Mouse (Mus musculus): ENCODE measurements at regions not wholly inside any gene's neighbourhood (a gene's known extent, or its start where the extent isn't known, plus 50 kb on each side); places are given as distances from the start of the nearest gene placed in this dataset.
A peak's percentile ranks its signal among the peaks of the same experiment; 100 is the strongest.

DNA sequence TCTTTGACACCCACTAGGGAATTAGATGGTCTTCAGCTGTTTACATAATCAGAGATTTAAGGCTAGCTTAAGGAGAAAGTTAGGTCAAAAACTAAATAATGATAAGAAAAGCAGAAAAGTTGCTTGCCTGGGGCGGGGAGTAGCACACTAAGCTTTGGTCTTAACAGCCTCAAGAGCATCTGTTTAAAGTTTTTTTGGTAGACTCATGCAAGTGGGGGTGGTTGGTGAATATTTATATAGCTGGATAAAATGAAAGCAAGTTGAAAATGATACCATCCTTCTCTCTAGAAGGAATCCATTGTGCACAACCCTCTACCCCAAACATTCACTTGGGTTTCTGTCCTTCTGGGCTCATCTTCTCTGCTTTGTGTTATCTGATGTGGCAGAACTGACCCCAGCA is 85.3 kb upstream of the Lifr start:
- no peak for DNase-seq (ENCODE audit: low read depth)

DNA sequence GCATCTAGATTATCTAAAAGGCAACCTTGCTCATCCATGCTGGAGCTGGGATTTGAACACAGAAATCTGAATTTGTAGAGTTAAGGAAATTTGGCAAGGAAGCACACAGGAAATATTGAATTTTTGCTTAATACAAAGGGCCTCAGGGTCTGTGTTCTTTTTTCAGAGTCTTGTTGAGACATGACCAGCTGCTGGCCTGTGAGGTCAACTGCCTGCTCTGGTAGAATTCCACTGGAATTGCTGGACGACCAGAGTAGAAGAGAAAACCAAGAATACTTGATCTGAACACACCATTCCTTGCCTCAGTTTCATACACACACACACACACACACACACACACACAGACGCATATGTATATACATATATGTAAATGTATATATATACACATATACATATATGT is 84.1 kb upstream of the Lifr start:
- no peak for DNase-seq (ENCODE audit: low read depth)

DNA sequence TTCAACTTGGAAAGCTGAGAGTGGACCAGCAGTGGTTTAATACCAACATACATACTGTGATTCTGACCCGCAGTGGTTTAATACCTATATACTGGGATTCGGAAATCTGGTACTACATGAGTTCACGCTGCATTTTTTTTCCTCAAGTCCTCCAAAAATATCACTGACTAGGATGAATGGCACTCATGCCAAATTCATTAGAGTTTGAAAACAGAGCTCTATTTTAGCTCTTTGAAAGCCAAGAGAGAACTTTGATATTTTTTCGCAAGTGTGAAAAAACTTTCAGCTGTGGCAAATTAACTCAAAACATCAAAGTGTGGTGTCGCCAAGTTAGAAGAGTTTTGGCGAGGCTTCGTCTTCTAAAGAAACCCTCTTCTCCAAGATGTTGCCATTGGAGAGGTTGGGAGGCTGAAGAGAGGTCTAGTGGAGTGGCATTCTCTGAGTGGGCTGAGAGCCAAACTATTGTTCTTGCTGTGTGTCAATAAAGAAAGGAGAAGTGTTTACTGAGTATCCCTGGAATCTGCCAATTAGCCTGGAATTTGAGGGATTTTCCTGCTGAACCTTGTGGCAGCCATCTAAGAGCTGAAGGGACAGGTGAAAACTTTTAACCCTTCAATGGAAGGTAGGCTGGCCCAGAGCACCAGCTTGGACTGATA is 81.6 kb upstream of the Lifr start:
- DNase-seq (ENCODE audit: low read depth), result no peak

DNA sequence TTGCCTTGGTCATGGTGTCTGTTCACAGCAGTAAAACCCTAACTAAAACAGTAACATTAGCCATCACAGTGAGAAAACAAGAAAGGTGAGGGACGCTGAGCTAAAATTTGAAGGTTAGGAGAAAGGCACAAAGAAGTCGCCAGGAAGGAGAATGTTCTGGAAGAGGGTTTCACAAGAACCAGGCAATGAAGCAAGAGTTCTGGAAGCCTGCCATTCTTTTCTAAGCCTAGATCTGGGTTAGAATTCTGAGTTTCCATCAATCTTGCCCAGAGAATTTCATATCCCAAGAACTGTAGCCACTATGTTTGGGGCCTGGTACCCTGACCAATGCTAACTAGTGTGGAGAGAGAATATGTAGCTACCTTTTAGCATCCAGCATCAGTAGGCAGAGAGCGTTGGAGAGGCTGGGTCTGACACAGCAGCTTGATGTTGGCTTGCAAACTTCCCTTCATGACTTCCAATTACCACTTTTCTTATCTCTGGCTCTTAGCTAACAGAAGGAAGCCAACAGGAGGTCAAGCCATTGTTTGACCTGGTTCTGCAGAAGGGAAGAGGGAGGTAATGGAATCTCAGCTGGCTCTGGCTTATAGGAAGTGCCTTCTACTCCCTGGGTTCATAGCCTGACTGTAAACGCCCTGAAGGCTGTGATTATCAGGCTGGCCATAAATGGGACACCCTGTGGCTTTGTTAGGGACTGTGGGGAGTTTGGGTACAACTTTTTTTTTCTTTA is 79.3 kb upstream of the Lifr start:
- DNase-seq (ENCODE audit: low read depth), result no peak

DNA sequence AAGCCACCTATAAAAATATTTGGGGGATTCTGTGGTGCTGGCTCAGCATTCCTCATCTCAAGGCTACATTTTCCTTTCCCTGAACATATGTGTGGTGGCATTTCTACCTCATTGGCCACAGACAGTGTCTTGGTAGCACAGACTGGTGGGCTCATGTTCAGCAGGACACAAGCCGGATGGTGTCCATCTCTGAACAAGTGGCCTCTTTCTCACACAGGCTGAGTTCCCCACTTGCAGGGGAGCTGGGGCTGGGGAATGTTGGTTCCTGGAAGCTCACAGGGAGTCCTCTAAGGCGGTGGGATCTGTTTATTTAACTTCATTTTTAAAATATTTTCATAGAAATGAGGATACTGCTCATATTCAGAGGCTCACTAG is 78.7 kb upstream of the Lifr start:
- no peak for DNase-seq (ENCODE audit: low read depth)

DNA sequence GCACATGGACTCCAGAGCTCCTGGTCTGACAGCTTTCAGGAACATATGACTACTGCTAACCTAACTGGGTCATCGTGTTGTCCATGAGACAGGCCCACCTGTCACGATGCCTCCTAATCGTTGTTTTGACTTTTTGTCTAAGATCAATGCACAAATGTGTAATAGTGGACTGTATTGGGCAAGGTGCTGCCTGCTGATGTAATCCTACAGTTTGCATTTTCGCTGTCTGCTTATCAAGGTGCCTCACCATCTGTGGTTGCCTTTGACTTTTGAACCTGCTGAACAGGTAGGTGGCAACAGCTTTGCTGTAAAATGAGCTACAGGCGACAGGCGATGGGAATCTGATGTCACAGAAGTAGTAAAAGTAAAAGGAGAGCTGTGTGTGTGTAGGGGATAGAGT is 78.0 kb upstream of the Lifr start:
- DNase-seq (ENCODE audit: low read depth), result no peak

DNA sequence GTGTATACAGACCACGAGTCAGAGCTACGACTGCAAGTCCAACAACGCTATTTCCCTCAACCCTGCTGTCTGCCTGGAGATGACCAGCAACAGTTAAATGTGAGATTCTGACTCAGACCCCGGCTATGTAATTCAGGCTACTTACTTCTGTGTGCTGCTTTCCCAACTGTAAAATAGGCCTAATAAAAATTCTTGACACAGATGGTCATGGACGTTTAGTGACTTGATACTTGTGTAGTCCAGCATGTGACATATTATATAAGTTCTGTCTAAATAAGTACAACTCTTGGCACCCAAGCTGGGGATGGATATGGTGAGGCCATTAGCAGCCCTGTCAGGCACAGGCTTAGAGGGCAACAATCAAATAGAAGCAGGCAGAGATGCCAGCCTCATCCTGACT is 77.4 kb upstream of the Lifr start:
- DNase-seq (ENCODE audit: low read depth), result peak; percentile 22

DNA sequence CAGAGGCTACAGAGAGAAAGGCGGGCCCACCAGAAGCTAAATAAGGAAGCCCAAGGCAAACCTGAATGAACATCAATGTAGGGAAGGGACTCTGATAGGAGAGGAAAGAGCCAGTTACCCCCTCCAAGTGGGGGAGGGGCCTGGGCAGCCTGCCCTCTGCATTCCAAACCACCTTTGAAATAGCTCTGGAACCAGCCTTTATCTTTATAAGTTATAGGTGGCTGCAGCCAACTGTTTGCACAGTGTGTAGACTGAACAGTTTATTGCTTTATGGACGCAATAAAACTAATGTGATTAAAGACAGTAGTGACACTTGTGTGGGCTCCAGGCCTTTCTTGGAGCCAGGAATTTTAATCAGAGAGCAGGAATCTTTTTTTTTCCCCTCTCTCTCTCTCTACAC is 75.4 kb upstream of the Lifr start:
- DNase-seq (ENCODE audit: low read depth), result no peak

DNA sequence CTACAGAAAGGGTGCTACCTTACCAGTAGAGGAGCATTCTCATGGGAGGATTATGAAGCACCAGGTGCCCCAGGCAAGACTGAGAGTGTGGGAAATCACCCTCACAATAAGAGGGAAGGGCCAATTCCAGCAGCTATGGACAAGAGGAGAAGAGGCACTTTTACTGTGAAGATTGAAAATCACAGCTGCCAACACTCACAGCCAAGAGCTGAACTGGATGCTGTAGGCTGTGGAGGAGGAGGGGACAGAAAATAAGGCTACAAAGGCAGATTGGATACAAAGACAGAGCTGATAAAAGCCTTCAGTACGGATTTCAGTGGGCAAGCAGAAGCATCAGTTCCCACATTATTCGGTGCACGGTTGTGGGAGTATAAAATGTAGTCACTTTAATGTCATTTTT is 74.4 kb upstream of the Lifr start:
- no peak for DNase-seq (ENCODE audit: low read depth)

DNA sequence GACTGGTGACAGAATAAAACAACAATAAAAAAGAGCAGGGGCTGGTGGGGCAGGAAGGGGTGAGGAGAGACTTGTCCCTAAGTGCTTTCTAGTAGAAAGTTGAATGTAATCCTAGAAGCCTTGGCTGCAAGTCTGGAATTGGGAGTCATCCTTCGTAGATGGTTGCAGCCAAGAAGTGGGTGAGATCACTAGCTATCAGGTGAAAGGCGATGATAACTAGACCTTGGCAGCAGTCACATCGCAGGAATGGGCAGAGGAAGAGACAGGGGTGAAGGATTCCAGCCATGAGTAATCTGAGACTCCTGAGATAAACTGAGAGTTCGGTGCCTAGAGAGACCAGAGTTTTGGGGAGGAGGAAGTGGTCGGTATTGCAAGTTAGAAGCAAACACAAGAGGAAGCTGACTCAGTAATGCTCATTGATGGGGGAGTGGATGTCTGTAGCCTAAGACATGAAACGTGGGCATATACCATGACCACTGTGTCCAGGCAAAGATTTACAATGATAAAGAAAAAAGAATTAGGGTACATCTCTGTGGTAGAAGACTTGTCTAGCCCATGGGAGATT is 73.1 kb upstream of the Lifr start:
- DNase-seq (ENCODE audit: low read depth), result peak; percentile 23

DNA sequence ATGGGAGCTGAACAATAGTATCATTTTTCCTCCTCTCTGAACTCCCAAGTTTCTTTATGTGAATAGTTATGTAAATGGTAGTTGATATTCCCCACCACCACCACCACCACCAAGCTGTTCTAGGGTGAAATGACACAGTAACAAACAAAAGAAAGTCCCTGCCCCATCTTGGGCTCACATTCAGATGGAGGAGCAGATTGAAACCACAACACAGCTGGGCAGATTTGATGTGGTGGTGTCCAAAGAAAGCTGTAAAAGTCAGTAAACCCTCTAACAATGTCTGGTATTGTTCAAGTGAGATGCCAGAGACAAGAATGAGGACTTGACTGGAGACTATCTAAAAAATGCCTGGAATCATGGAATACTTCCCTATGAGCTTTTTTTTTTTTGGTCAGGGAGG is 67.8 kb upstream of the Lifr start:
- DNase-seq (ENCODE audit: low read depth), result no peak

DNA sequence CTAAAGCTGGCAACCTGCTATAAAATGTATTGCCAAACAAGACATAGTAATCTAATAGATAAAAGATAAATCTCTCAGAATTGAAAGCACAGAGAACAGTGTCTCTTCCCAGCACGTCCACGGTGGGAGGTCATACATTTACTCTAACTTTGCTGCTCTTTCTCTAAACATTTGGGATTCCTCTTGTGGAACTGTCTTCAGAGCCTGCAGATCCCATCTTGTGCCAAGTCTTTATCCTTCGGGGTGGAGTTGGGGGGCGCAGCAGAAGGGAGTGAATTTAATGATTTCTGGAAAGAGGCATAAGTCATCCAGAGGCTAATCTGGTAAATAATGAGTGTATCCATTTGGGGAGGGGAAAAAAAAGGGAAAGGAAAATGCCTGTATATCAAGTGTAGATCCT is 65.2 kb upstream of the Lifr start:
- no peak for DNase-seq (ENCODE audit: low read depth)

DNA sequence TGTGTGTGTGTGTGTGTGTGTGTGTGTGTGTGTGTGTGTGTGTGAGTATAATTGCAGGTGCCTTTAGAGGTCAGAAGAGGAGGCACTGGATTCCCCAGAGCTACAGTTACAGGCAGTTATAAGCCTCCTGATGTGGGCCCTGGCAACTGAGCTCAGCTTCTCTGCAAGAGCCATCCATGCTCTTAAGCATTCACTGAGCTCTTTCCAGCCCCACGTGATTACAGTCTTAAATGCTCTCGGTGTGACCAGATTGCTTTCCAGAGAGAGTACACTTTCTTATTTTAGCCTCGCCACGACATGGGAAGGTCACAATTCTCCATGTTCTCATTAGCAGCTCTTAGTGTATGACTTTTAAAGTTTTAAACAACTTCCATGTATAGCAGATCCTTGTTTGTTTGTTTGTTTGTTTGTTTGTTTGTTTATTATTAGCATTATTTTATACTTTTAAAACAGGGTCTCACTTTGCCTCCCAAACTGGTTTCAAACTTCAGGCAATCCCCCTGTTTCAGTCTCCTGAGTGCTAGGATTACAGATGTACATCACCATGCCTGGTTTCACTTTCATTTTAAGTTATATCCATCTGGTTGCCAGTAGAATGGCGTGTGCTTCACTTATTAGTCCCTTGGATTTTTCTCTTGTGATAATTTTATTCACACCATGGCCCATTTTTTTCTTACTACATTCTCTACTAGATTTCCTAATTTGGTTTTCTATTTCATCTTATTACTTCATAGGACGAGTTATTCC is 58.9 kb upstream of the Lifr start:
- DNase-seq (ENCODE audit: low read depth), result peak; percentile 44

DNA sequence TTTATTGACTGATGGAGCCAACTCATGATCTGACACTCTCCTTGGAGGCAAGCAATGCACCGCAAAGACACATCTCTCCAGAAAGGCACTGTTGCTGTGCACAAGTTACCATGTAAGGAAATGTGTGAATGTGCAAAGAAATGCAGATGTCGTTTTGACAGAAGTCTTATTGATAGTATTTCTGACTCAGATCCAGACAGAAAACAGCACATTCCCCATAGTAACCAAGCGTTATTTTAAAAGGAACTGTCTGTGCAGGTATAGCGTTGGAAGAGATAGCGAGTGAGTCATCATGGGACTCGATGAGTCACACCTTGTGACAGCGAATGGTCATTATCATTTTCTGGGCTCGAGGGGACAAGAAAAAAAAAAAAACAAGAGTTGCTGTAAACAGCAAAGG is 52.9 kb upstream of the Lifr start:
- no peak for DNase-seq (ENCODE audit: low read depth)

DNA sequence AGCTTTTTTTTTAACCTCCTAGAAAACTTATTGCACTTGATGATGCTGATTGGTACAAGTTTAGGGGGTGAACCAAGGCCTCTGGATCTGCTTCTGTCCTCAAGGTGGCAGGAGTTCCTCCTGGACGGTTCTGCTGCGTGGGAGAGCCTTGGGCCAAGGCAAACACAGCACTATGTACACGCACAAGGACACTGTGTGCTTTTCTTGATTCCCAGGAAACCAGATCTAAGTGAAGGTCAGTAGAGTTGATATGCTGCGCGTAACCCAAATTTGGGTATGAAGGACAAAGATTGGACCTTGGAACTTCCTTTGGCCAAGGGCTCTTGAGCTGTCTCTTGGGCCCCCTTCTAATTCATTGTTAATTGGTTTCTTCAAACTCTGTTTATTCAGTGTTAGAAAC is 51.3 kb upstream of the Lifr start:
- DNase-seq (ENCODE audit: low read depth), result no peak

DNA sequence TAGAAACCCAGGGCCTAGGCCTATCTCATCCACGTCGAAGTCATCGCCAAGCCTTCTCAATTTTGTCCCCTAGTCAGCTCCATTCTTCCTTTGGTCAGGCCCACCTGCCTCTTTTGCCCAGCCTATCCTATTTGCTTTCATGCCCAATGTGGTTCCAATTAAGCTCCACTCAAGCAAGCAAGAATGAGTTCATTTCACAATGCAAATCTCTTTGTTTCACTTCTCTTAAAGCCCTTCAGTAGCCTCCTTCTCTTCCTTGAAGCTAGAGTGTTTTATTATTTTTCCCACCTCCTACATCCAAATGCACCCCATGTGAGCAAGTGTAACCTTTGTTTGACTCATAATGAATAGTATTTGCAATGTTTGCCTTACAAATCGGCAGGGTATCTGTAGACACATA is 50.6 kb upstream of the Lifr start:
- DNase-seq (ENCODE audit: low read depth), result no peak
